Mouse (Mus musculus) embryonic facial prominence, embryonic 12.5 days (tissue): ENCODE measurements at regions not wholly inside any gene's neighbourhood (a gene's known extent, or its start where the extent isn't known, plus 50 kb on each side); places are given as distances from the start of the nearest gene placed in this dataset.

Source experiments
- ATAC-seq: fragments of 200-750 bp; cut with Nextera tagmentation; 2 replicates; pipeline ENCODE4 v1.8.0; 2017; ENCODE audit not compliant: insufficient number of reproducible peaks, insufficient read depth, low FRiP score, low TSS enrichment
- H3K27ac ChIP-seq: fragments of 300-500 bp; sonication (generic); 2 replicates; pipeline ENCODE4 v1.5.1; 2016; ENCODE audit warnings: mild to moderate bottlenecking
- H3K27me3 ChIP-seq: fragments of 300-500 bp; sonication (generic); 2 replicates; pipeline ENCODE4 v1.6.1; 2016; ENCODE audit warnings: mild to moderate bottlenecking, moderate library complexity
- H3K36me3 ChIP-seq: fragments of 300-500 bp; sonication (generic); 2 replicates; pipeline ENCODE4 v1.6.1; 2016; ENCODE audit warnings: mild to moderate bottlenecking
- H3K4me1 ChIP-seq: fragments of 300-500 bp; sonication (generic); 2 replicates; pipeline ENCODE4 v1.6.1; 2016
- H3K4me2 ChIP-seq: fragments of 300-500 bp; sonication (generic); replicated peaks from 2 replicates; pipeline ENCODE4 v1.6.1; 2016; ENCODE audit warnings: mild to moderate bottlenecking, moderate library complexity
- H3K4me3 ChIP-seq: fragments of 300-500 bp; sonication (generic); 2 replicates; pipeline ENCODE4 v1.5.1; 2016; ENCODE audit warnings: mild to moderate bottlenecking
- H3K9ac ChIP-seq: fragments of 300-500 bp; sonication (generic); 2 replicates; pipeline ENCODE4 v1.6.1; 2016; ENCODE audit warnings: mild to moderate bottlenecking, moderate library complexity
- H3K9me3 ChIP-seq: fragments of 300-500 bp; sonication (generic); 2 replicates; pipeline ENCODE4 v1.6.1; 2016; ENCODE audit warnings: mild to moderate bottlenecking, moderate library complexity
- WGBS: fragments of 180-500 bp; shearing (Covaris S2); methylation state at CpG from one replicate; pipeline ENCODE4 v1.1.7; 2016; 5-methylcytosine and 5-hydroxymethylcytosine counted together

- Histone ChIP-seq H3K4me2 (no peak overlapping the region), H3K4me3 (no peak overlapping the region), H3K27ac (no peak overlapping the region), H3K4me1 (no peaks in the 10 kb centered on the region), H3K27me3 (peaks cover 7% of the 10 kb centered on the region; the same call in 1 of the 2 replicates), H3K36me3 (no peaks in the 10 kb centered on the region), H3K9me3 (no peaks in the 10 kb centered on the region), H3K9ac (no peak overlapping the region)
- 74% methylated on average over 5 of the region's 5 CpGs for WGBS
- ATAC-seq = no peak
Observed at GRCm38 (mm10) chr9:24955641-24956040, 133.6 kb upstream of the Gm10181 start.

- Histone ChIP-seq H3K36me3 (no peaks in the 10 kb centered on the region), H3K4me3 (no peak overlapping the region), H3K9ac (no peak overlapping the region), H3K4me1 (no peaks in the 10 kb centered on the region), H3K27me3 (peaks cover 7% of the 10 kb centered on the region; the same call in 1 of the 2 replicates), H3K27ac (no peak overlapping the region), H3K4me2 (no peak overlapping the region), H3K9me3 (no peaks in the 10 kb centered on the region)
- ATAC-seq = no peak
- WGBS = 36% methylated on average over 7 of the region's 7 CpGs
Observed at GRCm38 (mm10) chr9:24956566-24956965, 132.7 kb upstream of the Gm10181 start.

- H3K36me3 ChIP-seq = no peaks in the 10 kb centered on the region
- no peak overlapping the region for H3K4me3 ChIP-seq
- peaks cover 7% of the 10 kb centered on the region; the same call in 1 of the 2 replicates for H3K4me1 ChIP-seq
- WGBS = 79% methylated on average over 1 of the region's 1 CpGs
- H3K27ac ChIP-seq = no peak overlapping the region
- ATAC-seq = no peak
- H3K27me3 ChIP-seq = peaks cover 3% of the 10 kb centered on the region; the same call in 1 of the 2 replicates
- H3K9ac ChIP-seq = no peak overlapping the region
- no peak overlapping the region for H3K4me2 ChIP-seq
- no peaks in the 10 kb centered on the region for H3K9me3 ChIP-seq
Observed at GRCm38 (mm10) chr9:24963290-24963689, 125.9 kb upstream of the Gm10181 start.

GRCm38 (mm10) chr9:24967571-24967970 is 121.7 kb upstream of the Gm10181 start:
- Histone ChIP-seq H3K27me3 (peaks cover 6% of the 10 kb centered on the region; the same call in 1 of the 2 replicates), H3K36me3 (no peaks in the 10 kb centered on the region), H3K4me3 (no peak overlapping the region), H3K4me1 (peaks cover 7% of the 10 kb centered on the region; the same call in 1 of the 2 replicates), H3K4me2 (peak overlapping the region; percentile 19; the same call in 1 of the 2 replicates), H3K9ac (no peak overlapping the region), H3K9me3 (no peaks in the 10 kb centered on the region), H3K27ac (no peak overlapping the region)
- WGBS = 62% methylated on average over 10 of the region's 10 CpGs
- no peak for ATAC-seq

GRCm38 (mm10) chr9:24974021-24974741 is 115.0 kb upstream of the Gm10181 start:
- ATAC-seq = peak; percentile 83
- no peaks in the 10 kb centered on the region for H3K36me3 ChIP-seq
- H3K4me2 ChIP-seq = peak overlapping the region; percentile 45
- WGBS = 4% methylated on average over 19 of the region's 19 CpGs
- no peak overlapping the region for H3K9ac ChIP-seq
- no peaks in the 10 kb centered on the region for H3K9me3 ChIP-seq
- H3K4me3 ChIP-seq = peak overlapping the region; percentile 2; the same call in 1 of the 2 replicates
- 0 out of 2 replicates have a peak overlapping the region, but pooled peaks have one; percentile 46 for H3K27ac ChIP-seq
- H3K27me3 ChIP-seq = 0 out of 2 replicates have a peak, but pooled peaks cover 3% of the 10 kb centered on the region
- peaks cover 13% of the 10 kb centered on the region for H3K4me1 ChIP-seq

GRCm38 (mm10) chr9:24982796-24983195 is 106.4 kb upstream of the Gm10181 start:
- ATAC-seq = no peak
- Histone ChIP-seq H3K4me3 (no peak overlapping the region), H3K4me1 (no peaks in the 10 kb centered on the region), H3K36me3 (no peaks in the 10 kb centered on the region), H3K9ac (no peak overlapping the region), H3K4me2 (no peak overlapping the region), H3K9me3 (no peaks in the 10 kb centered on the region), H3K27me3 (no peaks in the 10 kb centered on the region), H3K27ac (no peak overlapping the region)
- 74% methylated on average over 3 of the region's 3 CpGs for WGBS

GRCm38 (mm10) chr9:24994491-24994890 is 94.7 kb upstream of the Gm10181 start:
- Histone ChIP-seq H3K4me2 (no peak overlapping the region), H3K4me1 (no peaks in the 10 kb centered on the region), H3K9ac (no peak overlapping the region), H3K27ac (no peak overlapping the region), H3K36me3 (no peaks in the 10 kb centered on the region), H3K27me3 (0 out of 2 replicates have a peak, but pooled peaks cover 2% of the 10 kb centered on the region), H3K4me3 (no peak overlapping the region), H3K9me3 (no peaks in the 10 kb centered on the region)
- WGBS = 27% methylated on average over 7 of the region's 7 CpGs
- ATAC-seq = no peak

GRCm38 (mm10) chr9:25021095-25021691 is 68.0 kb upstream of the Gm10181 start:
- H3K9ac ChIP-seq = no peak overlapping the region
- ATAC-seq = no peak

GRCm38 (mm10) chr9:25022439-25022838 is 66.8 kb upstream of the Gm10181 start:
- Histone ChIP-seq H3K4me1 (no peaks in the 10 kb centered on the region), H3K9me3 (no peaks in the 10 kb centered on the region), H3K27ac (no peak overlapping the region), H3K27me3 (no peaks in the 10 kb centered on the region), H3K36me3 (no peaks in the 10 kb centered on the region), H3K4me2 (no peak overlapping the region), H3K4me3 (no peak overlapping the region), H3K9ac (no peak overlapping the region)
- no peak for ATAC-seq
- WGBS = 84% methylated on average over 4 of the region's 4 CpGs

More at GRCm38 (mm10) chr9:25021095-25021691, 68.0 kb upstream of the Gm10181 start:
- 77% methylated on average over 4 of the region's 4 CpGs for WGBS
- H3K27me3 ChIP-seq = no peaks in the 10 kb centered on the region
- no peak overlapping the region for H3K4me3 ChIP-seq
- H3K27ac ChIP-seq = no peak overlapping the region
- H3K4me1 ChIP-seq = no peaks in the 10 kb centered on the region
- H3K4me2 ChIP-seq = no peak overlapping the region
- no peaks in the 10 kb centered on the region for H3K36me3 ChIP-seq
- no peaks in the 10 kb centered on the region for H3K9me3 ChIP-seq

- no peak for ATAC-seq
- no peak overlapping the region for H3K27ac ChIP-seq
- no peaks in the 10 kb centered on the region for H3K27me3 ChIP-seq
- H3K9me3 ChIP-seq = no peaks in the 10 kb centered on the region
- no peaks in the 10 kb centered on the region for H3K36me3 ChIP-seq
- H3K4me1 ChIP-seq = no peaks in the 10 kb centered on the region
- no peak overlapping the region for H3K9ac ChIP-seq
- 59% methylated on average over 4 of the region's 4 CpGs for WGBS
- no peak overlapping the region for H3K4me2 ChIP-seq
- H3K4me3 ChIP-seq = no peak overlapping the region
Observed at GRCm38 (mm10) chr9:25024486-25024885, 64.7 kb upstream of the Gm10181 start.

- Histone ChIP-seq H3K36me3 (no peaks in the 10 kb centered on the region), H3K4me2 (no peak overlapping the region), H3K4me3 (no peak overlapping the region), H3K4me1 (no peaks in the 10 kb centered on the region), H3K9me3 (no peaks in the 10 kb centered on the region), H3K27ac (no peak overlapping the region), H3K27me3 (no peaks in the 10 kb centered on the region), H3K9ac (no peak overlapping the region)
- ATAC-seq = no peak
- 11% methylated on average over 8 of the region's 8 CpGs for WGBS
Observed at GRCm38 (mm10) chr9:25027581-25027980, 61.6 kb upstream of the Gm10181 start.

GRCm38 (mm10) chr9:25028305-25028704 is 60.9 kb upstream of the Gm10181 start:
- H3K27ac ChIP-seq = no peak overlapping the region
- no peak for ATAC-seq
- H3K27me3 ChIP-seq = no peaks in the 10 kb centered on the region
- WGBS = 70% methylated on average over 6 of the region's 6 CpGs
- no peaks in the 10 kb centered on the region for H3K9me3 ChIP-seq
- no peak overlapping the region for H3K4me3 ChIP-seq
- no peaks in the 10 kb centered on the region for H3K4me1 ChIP-seq
- no peak overlapping the region for H3K4me2 ChIP-seq
- no peaks in the 10 kb centered on the region for H3K36me3 ChIP-seq
- H3K9ac ChIP-seq = no peak overlapping the region
